Mouse (Mus musculus) neural tube, embryonic 13.5 days (tissue): Measurements from ENCODE around the gene Plscr4. TPM values are rescaled to one million over a fixed set of nuclear protein-coding genes. Genes with fewer than 3 reads are reported as not detected.

ENCODE experiments used
- ATAC-seq: fragments of 200-750 bp; cut with Nextera tagmentation; 2 replicates; pipeline ENCODE4 v1.8.0; 2017; ENCODE audit warnings: low read depth, mild to moderate bottlenecking, moderate TSS enrichment, moderate library complexity
- H3K27ac ChIP-seq: fragments of 300-500 bp; sonication (generic); replicated peaks from 2 replicates; pipeline ENCODE4 v1.5.1; 2015; ENCODE audit warnings: moderate library complexity, mild to moderate bottlenecking, inconsistent platforms
- H3K27me3 ChIP-seq: fragments of 300-500 bp; sonication (generic); 2 replicates; pipeline ENCODE4 v1.6.1; 2015; ENCODE audit warnings: mild to moderate bottlenecking, inconsistent platforms
- H3K36me3 ChIP-seq: fragments of 300-500 bp; sonication (generic); 2 replicates; pipeline ENCODE4 v1.6.1; 2015; ENCODE audit warnings: mild to moderate bottlenecking, inconsistent platforms
- H3K4me1 ChIP-seq: fragments of 300-500 bp; sonication (generic); replicated peaks from 2 replicates; pipeline ENCODE4 v1.6.1; 2015; ENCODE audit warnings: inconsistent platforms
- H3K4me2 ChIP-seq: fragments of 300-500 bp; sonication (generic); 2 replicates; pipeline ENCODE4 v1.6.1; 2015; ENCODE audit warnings: inconsistent platforms, mild to moderate bottlenecking, moderate library complexity
- H3K4me3 ChIP-seq: fragments of 300-500 bp; sonication (generic); 2 replicates; pipeline ENCODE4 v1.5.1; 2015; ENCODE audit warnings: mild to moderate bottlenecking, inconsistent platforms
- H3K9ac ChIP-seq: fragments of 300-500 bp; sonication (generic); 2 replicates; pipeline ENCODE4 v1.6.1; 2015; ENCODE audit warnings: moderate library complexity, mild to moderate bottlenecking, inconsistent platforms
- H3K9me3 ChIP-seq: fragments of 300-500 bp; sonication (generic); 2 replicates; pipeline ENCODE4 v1.6.1; 2016; ENCODE audit warnings: inconsistent platforms
- WGBS: fragments of 180-500 bp; shearing (Covaris S2); methylation state at CpG from one replicate; pipeline ENCODE4 v1.1.7; 2015; 5-methylcytosine and 5-hydroxymethylcytosine counted together
- polyA plus RNA-seq: library from polyadenylated mRNA; unstranded; fragments of >200 nt; fragmentation: Nextera tagmentation; extraction: Ambion mirVana; gene quantifications from 2 replicates; pipeline ENCODE4 v1.2.1, GENCODE M21; 2015

The Plscr4 gene
- polyA plus RNA-seq, 1 experiment from 2014 or later, result 3.8 TPM

GRCm38 (mm10) chr9:92474244-92474643, 17.1 kb downstream of the Plscr4 start:
- H3K36me3 ChIP-seq, result no peaks in the 10 kb centered on the region
- no peak overlapping the region for H3K27ac ChIP-seq
- 84% methylated on average over 1 of the region's 1 CpGs for WGBS
- H3K27me3 ChIP-seq, result no peaks in the 10 kb centered on the region
- no peak overlapping the region for H3K4me3 ChIP-seq
- no peak overlapping the region for H3K4me2 ChIP-seq
- H3K4me1 ChIP-seq, result no peaks in the 10 kb centered on the region
- H3K9me3 ChIP-seq, result no peaks in the 10 kb centered on the region
- no peak overlapping the region for H3K9ac ChIP-seq
- ATAC-seq, result no peak

DNA sequence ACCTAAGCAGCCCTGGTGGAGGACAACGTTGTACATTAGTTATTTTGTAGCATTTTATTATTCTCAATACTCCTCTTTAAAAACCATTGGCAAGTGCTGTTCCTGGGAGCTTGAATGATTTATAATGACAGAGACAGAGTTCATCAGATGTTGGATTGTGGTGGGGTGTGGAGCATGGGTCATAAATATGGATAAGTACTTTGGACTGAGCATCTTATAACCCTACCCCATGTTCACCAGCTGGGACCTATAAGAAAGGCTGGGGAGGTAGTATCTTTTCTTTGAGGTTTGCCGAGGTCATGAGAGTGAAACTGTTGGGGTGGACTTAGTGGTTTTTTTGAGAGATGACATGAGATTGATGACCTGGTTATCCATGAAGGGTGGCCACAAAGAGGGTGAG, 24.5 kb downstream of the Plscr4 start:
- no peak overlapping the region for H3K4me3 ChIP-seq
- H3K36me3 ChIP-seq, result no peaks in the 10 kb centered on the region
- H3K9ac ChIP-seq, result no peak overlapping the region
- 54% methylated on average over 2 of the region's 2 CpGs for WGBS
- no peak for ATAC-seq
- H3K9me3 ChIP-seq, result no peaks in the 10 kb centered on the region
- H3K27me3 ChIP-seq, result no peaks in the 10 kb centered on the region
- H3K27ac ChIP-seq, result no peak overlapping the region
- H3K4me1 ChIP-seq, result no peaks in the 10 kb centered on the region
- no peak overlapping the region for H3K4me2 ChIP-seq

DNA sequence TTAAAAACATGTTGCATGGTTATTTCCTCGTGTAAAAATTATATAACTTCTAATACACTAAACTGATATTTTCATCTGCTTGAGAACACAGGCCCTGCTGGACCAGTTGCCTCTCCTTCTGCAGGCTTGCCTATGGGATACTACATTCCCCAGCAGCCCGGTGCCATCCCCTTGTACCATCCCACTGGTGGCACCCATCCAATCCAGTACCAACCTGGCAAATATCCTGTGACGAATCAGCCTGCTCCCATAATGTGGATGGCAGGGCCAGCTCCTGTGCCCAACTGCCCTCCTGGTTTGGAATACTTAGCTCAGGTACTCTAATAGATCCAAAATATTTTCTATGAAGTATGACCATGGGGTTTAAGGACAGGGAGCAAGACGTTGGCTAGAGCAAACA, 25.4 kb downstream of the Plscr4 start:
- H3K36me3 ChIP-seq, result no peaks in the 10 kb centered on the region
- 89% methylated on average over 4 of the region's 4 CpGs for WGBS
- H3K9ac ChIP-seq, result no peak overlapping the region
- H3K4me3 ChIP-seq, result no peak overlapping the region
- ATAC-seq, result no peak
- no peaks in the 10 kb centered on the region for H3K9me3 ChIP-seq
- no peak overlapping the region for H3K4me2 ChIP-seq
- H3K4me1 ChIP-seq, result no peaks in the 10 kb centered on the region
- H3K27ac ChIP-seq, result no peak overlapping the region
- no peaks in the 10 kb centered on the region for H3K27me3 ChIP-seq

GRCm38 (mm10) chr9:92484710-92485267, 27.6 kb downstream of the Plscr4 start:
- 0 out of 2 replicates have a peak, but pooled peaks cover 2% of the 10 kb centered on the region for H3K4me1 ChIP-seq
- no peak overlapping the region for H3K27ac ChIP-seq
- no peak overlapping the region for H3K4me3 ChIP-seq
- no peak overlapping the region for H3K9ac ChIP-seq
- H3K27me3 ChIP-seq, result no peaks in the 10 kb centered on the region
- H3K4me2 ChIP-seq, result no peak overlapping the region
- no peaks in the 10 kb centered on the region for H3K36me3 ChIP-seq
- 78% methylated on average over 7 of the region's 7 CpGs for WGBS
- H3K9me3 ChIP-seq, result no peaks in the 10 kb centered on the region
- no peak for ATAC-seq

GRCm38 (mm10) chr9:92489857-92490256, 32.7 kb downstream of the Plscr4 start:
- Histone ChIP-seq H3K4me3 (no peak overlapping the region), H3K36me3 (no peaks in the 10 kb centered on the region), H3K9ac (no peak overlapping the region), H3K4me1 (0 out of 2 replicates have a peak, but pooled peaks cover 6% of the 10 kb centered on the region), H3K27ac (no peak overlapping the region), H3K4me2 (no peak overlapping the region), H3K27me3 (no peaks in the 10 kb centered on the region), H3K9me3 (no peaks in the 10 kb centered on the region)
- 83% methylated on average over 7 of the region's 7 CpGs for WGBS
- ATAC-seq, result no peak

- Histone ChIP-seq H3K4me3 (no peak overlapping the region), H3K4me2 (no peak overlapping the region), H3K27me3 (no peaks in the 10 kb centered on the region), H3K36me3 (no peaks in the 10 kb centered on the region), H3K4me1 (0 out of 2 replicates have a peak, but pooled peaks cover 6% of the 10 kb centered on the region), H3K9ac (no peak overlapping the region), H3K9me3 (no peaks in the 10 kb centered on the region), H3K27ac (no peak overlapping the region)
- no peak for ATAC-seq
- 58% methylated on average over 3 of the region's 3 CpGs for WGBS
These were observed 33.1 kb downstream of the Plscr4 start for GRCm38 (mm10) chr9:92490319-92490718.

DNA sequence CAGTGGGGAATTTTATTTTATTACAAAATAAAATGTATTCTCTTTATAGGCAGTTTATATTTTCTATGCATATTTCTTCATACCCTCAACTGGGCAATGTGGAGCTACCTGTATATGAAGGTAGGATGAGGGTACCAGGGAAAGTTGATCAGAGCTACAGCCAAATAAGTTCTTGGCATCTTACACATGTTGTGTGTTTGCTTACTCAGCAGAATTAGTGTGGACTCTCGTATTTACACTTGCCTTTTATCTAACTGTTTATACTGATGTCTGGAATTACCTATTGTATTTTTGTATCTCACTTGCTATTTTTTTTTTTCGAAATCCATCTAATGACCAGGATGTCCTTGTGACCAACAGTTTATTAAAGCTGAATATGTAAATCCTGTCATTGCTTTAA, 34.1 kb downstream of the Plscr4 start:
- Histone ChIP-seq H3K9me3 (no peaks in the 10 kb centered on the region), H3K9ac (no peak overlapping the region), H3K4me3 (no peak overlapping the region), H3K4me1 (0 out of 2 replicates have a peak, but pooled peaks cover 6% of the 10 kb centered on the region), H3K27me3 (no peaks in the 10 kb centered on the region), H3K27ac (no peak overlapping the region), H3K4me2 (no peak overlapping the region), H3K36me3 (no peaks in the 10 kb centered on the region)
- 87% methylated on average over 2 of the region's 2 CpGs for WGBS
- no peak for ATAC-seq

GRCm38 (mm10) chr9:92499710-92500410, 42.7 kb downstream of the Plscr4 start:
- H3K4me2 ChIP-seq, result no peak overlapping the region
- no peak overlapping the region for H3K9ac ChIP-seq
- WGBS, result 45% methylated on average over 12 of the region's 12 CpGs
- H3K4me1 ChIP-seq, result no peaks in the 10 kb centered on the region
- H3K27me3 ChIP-seq, result no peaks in the 10 kb centered on the region
- peak; percentile 72 for ATAC-seq
- no peaks in the 10 kb centered on the region for H3K9me3 ChIP-seq
- H3K36me3 ChIP-seq, result no peaks in the 10 kb centered on the region
- H3K27ac ChIP-seq, result no peak overlapping the region
- H3K4me3 ChIP-seq, result no peak overlapping the region

DNA sequence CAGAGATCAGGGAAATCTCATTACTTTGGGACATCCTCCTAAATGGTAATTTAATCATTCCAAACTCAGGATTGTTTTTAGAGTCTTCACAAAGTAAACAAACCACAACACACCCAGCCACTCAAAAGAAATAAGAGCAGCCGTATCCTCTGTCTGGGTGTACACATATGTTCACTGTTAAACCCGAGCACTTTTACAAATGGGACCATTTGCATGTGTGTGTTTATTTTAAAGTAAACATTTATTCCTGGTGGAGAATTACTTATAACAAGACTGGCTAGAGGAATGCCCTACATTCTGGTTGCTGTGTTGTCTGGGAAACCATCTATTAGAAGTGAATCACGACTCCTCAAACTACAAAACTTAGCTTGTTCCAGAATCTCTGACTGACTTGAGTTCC, 47.1 kb downstream of the Plscr4 start:
- no peaks in the 10 kb centered on the region for H3K36me3 ChIP-seq
- no peaks in the 10 kb centered on the region for H3K27me3 ChIP-seq
- WGBS, result 80% methylated on average over 3 of the region's 3 CpGs

GRCm38 (mm10) chr9:92504889-92505288, 47.7 kb downstream of the Plscr4 start:
- no peak for ATAC-seq
- H3K36me3 ChIP-seq, result no peaks in the 10 kb centered on the region
- no peak overlapping the region for H3K4me3 ChIP-seq
- no peaks in the 10 kb centered on the region for H3K27me3 ChIP-seq
- no peaks in the 10 kb centered on the region for H3K9me3 ChIP-seq
- WGBS, result 83% methylated on average over 1 of the region's 1 CpGs
- no peak overlapping the region for H3K9ac ChIP-seq
- no peak overlapping the region for H3K4me2 ChIP-seq
- no peak overlapping the region for H3K27ac ChIP-seq
- no peaks in the 10 kb centered on the region for H3K4me1 ChIP-seq

More for the DNA sequence above, 47.1 kb downstream of the Plscr4 start:
- Histone ChIP-seq H3K9me3 (no peaks in the 10 kb centered on the region), H3K4me3 (no peak overlapping the region), H3K4me2 (no peak overlapping the region), H3K4me1 (no peaks in the 10 kb centered on the region), H3K9ac (no peak overlapping the region), H3K27ac (no peak overlapping the region)
- ATAC-seq, result no peak

- no peak overlapping the region for H3K4me2 ChIP-seq
- no peak overlapping the region for H3K4me3 ChIP-seq
- no peaks in the 10 kb centered on the region for H3K27me3 ChIP-seq
- no peaks in the 10 kb centered on the region for H3K36me3 ChIP-seq
- no peak overlapping the region for H3K27ac ChIP-seq
- H3K4me1 ChIP-seq, result no peaks in the 10 kb centered on the region
- H3K9ac ChIP-seq, result no peak overlapping the region
- ATAC-seq, result no peak
- H3K9me3 ChIP-seq, result 0 out of 2 replicates have a peak, but pooled peaks cover 3% of the 10 kb centered on the region
These were observed 54.5 kb downstream of the Plscr4 start for GRCm38 (mm10) chr9:92511696-92512095.

- no peak overlapping the region for H3K9ac ChIP-seq
- H3K27me3 ChIP-seq, result no peaks in the 10 kb centered on the region
- H3K4me3 ChIP-seq, result no peak overlapping the region
- H3K36me3 ChIP-seq, result no peaks in the 10 kb centered on the region
- peaks cover 19% of the 10 kb centered on the region for H3K9me3 ChIP-seq
- H3K4me1 ChIP-seq, result no peaks in the 10 kb centered on the region
- H3K4me2 ChIP-seq, result no peak overlapping the region
- 95% methylated on average over 12 of the region's 12 CpGs for WGBS
- no peak overlapping the region for H3K27ac ChIP-seq
- no peak for ATAC-seq
These were observed 59.9 kb downstream of the Plscr4 start for GRCm38 (mm10) chr9:92517036-92517435.

- no peak overlapping the region for H3K27ac ChIP-seq
- H3K4me3 ChIP-seq, result no peak overlapping the region
- H3K9ac ChIP-seq, result no peak overlapping the region
- no peaks in the 10 kb centered on the region for H3K27me3 ChIP-seq
- H3K4me2 ChIP-seq, result no peak overlapping the region
- H3K9me3 ChIP-seq, result peaks cover 16% of the 10 kb centered on the region
- H3K36me3 ChIP-seq, result no peaks in the 10 kb centered on the region
- WGBS, result 88% methylated on average over 9 of the region's 10 CpGs
- H3K4me1 ChIP-seq, result no peaks in the 10 kb centered on the region
- ATAC-seq, result no peak
These were observed 63.6 kb downstream of the Plscr4 start for GRCm38 (mm10) chr9:92520751-92521150.
